In the genomic region with DNA sequence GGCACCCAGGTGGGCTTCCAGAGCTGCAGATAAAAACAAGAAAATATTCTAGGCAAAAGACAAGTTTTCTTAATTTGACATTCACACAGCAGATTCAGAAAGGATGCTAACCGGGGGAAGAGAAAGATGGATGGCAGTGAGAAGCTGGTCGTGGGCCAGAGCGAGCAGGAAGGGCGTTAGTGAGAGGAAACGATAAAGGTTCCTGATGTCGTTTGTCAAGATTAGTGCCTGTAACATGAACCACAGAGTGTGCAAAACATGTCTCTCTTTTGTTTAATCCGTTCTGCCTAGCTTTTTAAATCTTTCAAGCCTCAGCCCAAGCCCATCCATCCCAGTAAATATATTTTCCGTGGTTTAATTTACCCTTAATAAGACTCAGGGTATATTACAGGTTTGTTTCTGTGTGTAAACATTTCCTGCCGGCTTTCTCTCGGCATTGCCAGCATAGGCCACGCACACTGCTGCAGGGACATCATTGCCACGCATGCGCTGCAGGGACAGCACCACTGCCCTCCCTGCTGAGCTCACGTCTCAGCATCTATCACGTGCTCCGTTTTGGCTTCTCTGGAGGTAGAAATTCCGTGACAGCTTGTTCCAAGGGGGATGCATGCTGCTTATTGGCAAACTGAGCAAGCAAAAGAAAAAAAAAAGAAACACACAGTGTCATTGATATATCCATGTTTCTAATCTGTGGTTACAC, we compare ENCODE assay signal across 8 mouse cellular contexts.
A peak's percentile ranks its signal among the peaks of the same experiment; 100 is the strongest.
DNase-seq lines count a peak whose midpoint lies in the region; ATAC-seq lines count a peak whose summit lies in the region.

No protein-coding gene starts in this region.

- DNase-seq in kidney, adult 11 months: peak; percentile 36
- DNase-seq in kidney, adult 18-20 months: no peak
- peak; percentile 94 for DNase-seq in cerebellum, adult 11-12 months
- peak; percentile 49 to 63 for DNase-seq in layer of hippocampus, postnatal 36 days
- no peak for DNase-seq in embryo, embryonic 11 days
- no peak for DNase-seq in ovary, postnatal 36 days (ENCODE audit: low spot score)

- ATAC-seq in hematopoietic stem cell, adult 5-6 weeks (replicated peaks in 1 of 2; ENCODE audit: insufficient read depth in 1 of 2, low FRiP score in 2 of 2, low TSS enrichment in 1 of 2, low read depth in 1 of 2, poor library complexity in 2 of 2, severe bottlenecking in 2 of 2): peak; percentile 46 to 53; a peak in 3 of 4 replicates
- peak; percentile 64 for ATAC-seq in megakaryocyte progenitor cell, adult 5-6 weeks (replicated peaks; ENCODE audit: poor library complexity)

Comparison
In these comparisons a context has a peak if more than half of its experiments do, and no peak if none do; other contexts are left out.
1. DNase-seq: peak in kidney, adult 11 months (single experiment), cerebellum, adult 11-12 months (single experiment) and layer of hippocampus, postnatal 36 days (2 of 2); none in kidney, adult 18-20 months (single experiment), embryo, embryonic 11 days (single experiment) and ovary, postnatal 36 days (single experiment).